Comparison of ENCODE assay signal across 8 mouse cellular contexts in genomic region chr6:115761995-115762756, GRCm38 (mm10). TPM values are rescaled to one million over a fixed set of nuclear protein-coding genes. Genes with fewer than 3 reads are reported as not detected.
DNase-seq lines count a peak whose midpoint lies in the region; ATAC-seq lines count a peak whose summit lies in the region.

Gene Tmem40 (minus strand): TSS chr6:115762410.

- H3K36me3 ChIP-seq in embryonic facial prominence, embryonic 15.5 days: no peaks in the 10 kb centered on the region
- H3K36me3 ChIP-seq in liver, embryonic 15.5 days (replicated peaks): no peaks in the 10 kb centered on the region
- H3K36me3 ChIP-seq in stomach, embryonic 14.5 days (ENCODE audit: control insufficient read depth, insufficient read depth, low read length): no peaks in the 10 kb centered on the region

- H3K27ac ChIP-seq in embryonic facial prominence, embryonic 15.5 days (replicated peaks): peak within 1 kb of the TSS; percentile 39
- H3K27ac ChIP-seq in liver, embryonic 15.5 days (replicated peaks): peak within 1 kb of the TSS; percentile 74
- peak within 1 kb of the TSS; percentile 55; the same call in 1 of the 2 replicates for H3K27ac ChIP-seq in stomach, embryonic 14.5 days (ENCODE audit: low read length)

- H3K9ac ChIP-seq in embryonic facial prominence, embryonic 15.5 days: no peak within 1 kb of the TSS
- peak within 1 kb of the TSS; percentile 8; the same call in 1 of the 2 replicates for H3K9ac ChIP-seq in liver, embryonic 15.5 days
- no peak within 1 kb of the TSS for H3K9ac ChIP-seq in stomach, embryonic 14.5 days (replicated peaks; ENCODE audit: low read depth, low read length)

- ATAC-seq in frontal cortex, adult (ENCODE audit: low TSS enrichment): peak; percentile 88
- peak; percentile 68 for ATAC-seq in CD4-positive, CD25-positive, alpha-beta regulatory T cell, adult 4 months
- peak; percentile 4; the same call in 1 of the 2 replicates for ATAC-seq in embryonic facial prominence, embryonic 15.5 days (ENCODE audit: insufficient number of reproducible peaks, low FRiP score, low TSS enrichment, low read depth)
- no peak for ATAC-seq in liver, embryonic 15.5 days (ENCODE audit: insufficient read depth)
- ATAC-seq in stomach, embryonic 14.5 days (ENCODE audit: insufficient number of reproducible peaks, insufficient read depth, low FRiP score, low read depth): no peak

- H3K27me3 ChIP-seq in embryonic facial prominence, embryonic 15.5 days: no peaks in the 10 kb centered on the region
- H3K27me3 ChIP-seq in liver, embryonic 15.5 days: no peaks in the 10 kb centered on the region
- H3K27me3 ChIP-seq in stomach, embryonic 14.5 days (ENCODE audit: control insufficient read depth, insufficient read depth, low read length): no peaks in the 10 kb centered on the region

- H3K4me2 ChIP-seq in embryonic facial prominence, embryonic 15.5 days (replicated peaks): no peak within 1 kb of the TSS
- H3K4me2 ChIP-seq in liver, embryonic 15.5 days: peak within 1 kb of the TSS; percentile 54
- peak within 1 kb of the TSS; percentile 20; the same call in 1 of the 2 replicates for H3K4me2 ChIP-seq in stomach, embryonic 14.5 days (replicated peaks; ENCODE audit: low read depth, low read length)

- no peak within 1 kb of the TSS for H3K4me3 ChIP-seq in embryonic facial prominence, embryonic 15.5 days (replicated peaks)
- H3K4me3 ChIP-seq in liver, embryonic 15.5 days (replicated peaks): no peak within 1 kb of the TSS
- no peak within 1 kb of the TSS for H3K4me3 ChIP-seq in stomach, embryonic 14.5 days (ENCODE audit: low read depth, low read length)

- WGBS in embryonic facial prominence, embryonic 15.5 days: 9% methylated on average over 9 of the region's 9 CpGs
- 1% methylated on average over 9 of the region's 9 CpGs for WGBS in liver, embryonic 15.5 days (ENCODE audit: insufficient replicate concordance)
- 3% methylated on average over 9 of the region's 9 CpGs for WGBS in stomach, embryonic 14.5 days

- DNase-seq in frontal cortex, postnatal 14 days (ENCODE audit: low spot score in 2 of 2): no peak
- DNase-seq in adrenal gland, postnatal 25 days: no peak
- no peak for DNase-seq in gastrocnemius, postnatal 10 days

- no peaks in the 10 kb centered on the region for H3K9me3 ChIP-seq in embryonic facial prominence, embryonic 15.5 days (replicated peaks)
- no peaks in the 10 kb centered on the region for H3K9me3 ChIP-seq in liver, embryonic 15.5 days (replicated peaks)
- no peaks in the 10 kb centered on the region for H3K9me3 ChIP-seq in stomach, embryonic 14.5 days (ENCODE audit: control insufficient read depth, low read depth, low read length)

- H3K4me1 ChIP-seq in embryonic facial prominence, embryonic 15.5 days: peaks cover 28% of the 10 kb centered on the region
- peaks cover 77% of the 10 kb centered on the region for H3K4me1 ChIP-seq in liver, embryonic 15.5 days (replicated peaks)
- 0 out of 2 replicates have a peak, but pooled peaks cover 13% of the 10 kb centered on the region for H3K4me1 ChIP-seq in stomach, embryonic 14.5 days (ENCODE audit: control insufficient read depth, insufficient read depth, low read length)

RNA-seq across cellular contexts. Expression of gene Tmem40, which starts in this region (rescaled TPM):
- polyA plus RNA-seq in CD4-positive, CD25-positive, alpha-beta regulatory T cell, adult 4 months (2017; shearing (Covaris generic)): not detected
- 23.9 and 28.9 TPM in 2 replicates for polyA plus RNA-seq in embryonic facial prominence, embryonic 15.5 days (2015; fragmentation: Nextera tagmentation; extraction: Ambion mirVana)
- polyA plus RNA-seq in liver, embryonic 15.5 days (2015; fragmentation: Nextera tagmentation; extraction: Ambion mirVana): 24.7 and 29.2 TPM in 2 replicates
- polyA plus RNA-seq in stomach, embryonic 14.5 days (2014; fragmentation: Nextera tagmentation; extraction: Ambion mirVana): 3.3 and 4.8 TPM in 2 replicates
- not detected in 2 replicates for total RNA-seq in adrenal gland, postnatal 25 days (2021)
- total RNA-seq in gastrocnemius, postnatal 10 days (2021): 1 to 10 TPM in 1 of 2 experiments, under 1 TPM in 1; 0.26 to 1.5 TPM

Comparison
In these comparisons a context has a peak if more than half of its experiments do, and no peak if none do; other contexts are left out.
1. Peak in ATAC-seq in CD4-positive, CD25-positive, alpha-beta regulatory T cell, adult 4 months; RNA of the gene not detected or under 1 TPM.
2. ATAC-seq: peak in frontal cortex, adult (single experiment) and embryonic facial prominence, embryonic 15.5 days (single experiment); none in liver, embryonic 15.5 days (single experiment) and stomach, embryonic 14.5 days (single experiment).
3. Peak in every context shown above with its lines, with median percentiles within 50 percentile points of each other: H3K27ac ChIP-seq.